Mouse (Mus musculus): Measurements from ENCODE around the gene Naa11. TPM values are rescaled to one million over a fixed set of nuclear protein-coding genes. Genes with fewer than 3 reads are reported as not detected.

The Naa11 gene
- total RNA-seq, 2 experiments from 2014 or later = not detected

DNA sequence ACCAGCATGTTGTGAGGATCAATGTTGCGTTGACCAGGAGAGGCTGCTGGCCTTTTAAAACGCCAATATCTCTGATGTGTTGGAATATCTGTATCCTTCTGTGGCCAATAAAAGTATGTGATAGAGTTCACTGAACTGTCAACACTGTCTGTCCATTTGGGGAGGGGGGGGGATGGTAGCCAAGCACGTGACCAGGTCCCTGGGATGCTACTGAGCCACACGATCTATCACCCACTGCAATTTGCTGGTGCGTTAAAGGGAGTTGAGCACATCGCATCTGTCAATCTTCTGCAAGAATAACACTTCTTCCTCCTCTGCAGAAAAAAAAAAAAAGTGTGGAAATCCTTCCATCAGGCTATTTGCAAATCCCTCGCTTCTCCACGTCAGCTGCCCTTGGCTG lies 43.9 kb downstream of the Naa11 start:
- no peak for ATAC-seq (replicated peaks; ENCODE audit: low FRiP score, low TSS enrichment, poor library complexity, severe bottlenecking)

DNA sequence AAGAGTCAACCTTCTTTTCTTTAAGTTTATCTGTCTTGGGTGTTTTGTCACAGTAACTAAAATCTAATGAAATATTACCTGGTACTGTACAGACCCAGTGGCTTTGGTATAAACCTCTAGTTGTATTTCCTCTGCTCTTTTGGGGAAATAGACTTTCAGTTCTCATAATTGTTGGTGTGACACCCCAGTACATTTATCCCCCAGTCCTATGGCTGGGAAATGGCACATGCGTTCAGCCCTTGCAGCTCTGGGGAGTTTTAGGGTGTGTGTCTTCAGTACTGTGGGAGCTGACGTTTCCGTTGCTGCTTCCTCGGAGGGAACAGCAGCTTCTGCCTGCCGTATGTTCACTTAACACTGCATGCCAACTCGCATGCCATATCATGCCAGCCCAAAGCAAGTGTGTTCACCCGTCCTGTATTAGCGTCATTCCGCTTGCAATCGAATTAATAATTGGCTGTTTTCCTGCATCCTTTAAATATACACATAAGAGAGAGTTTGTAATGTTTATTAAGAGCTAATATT lies 46.4 kb downstream of the Naa11 start:
- ATAC-seq (replicated peaks; ENCODE audit: low FRiP score, low TSS enrichment, poor library complexity, severe bottlenecking) = no peak

DNA sequence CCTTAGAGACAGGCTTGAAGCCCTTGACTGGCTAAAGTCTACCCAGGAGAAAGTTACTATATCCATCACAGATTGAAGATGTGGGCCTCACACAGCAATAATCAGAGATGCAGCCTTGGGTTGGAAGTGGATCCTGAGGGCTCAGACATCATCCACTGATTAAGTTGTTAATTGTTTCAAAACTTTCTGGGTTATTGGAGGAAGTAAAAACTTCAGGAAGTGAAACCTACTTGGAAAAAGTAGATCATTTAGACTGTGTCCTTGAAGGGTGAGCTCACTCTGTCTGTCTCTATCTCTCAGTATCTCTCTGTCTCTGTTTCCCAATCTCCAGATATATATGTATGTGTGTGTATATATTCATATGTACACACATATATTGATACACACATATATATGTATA lies 47.0 kb downstream of the Naa11 start:
- ATAC-seq (replicated peaks; ENCODE audit: low FRiP score, low TSS enrichment, poor library complexity, severe bottlenecking) = no peak

DNA sequence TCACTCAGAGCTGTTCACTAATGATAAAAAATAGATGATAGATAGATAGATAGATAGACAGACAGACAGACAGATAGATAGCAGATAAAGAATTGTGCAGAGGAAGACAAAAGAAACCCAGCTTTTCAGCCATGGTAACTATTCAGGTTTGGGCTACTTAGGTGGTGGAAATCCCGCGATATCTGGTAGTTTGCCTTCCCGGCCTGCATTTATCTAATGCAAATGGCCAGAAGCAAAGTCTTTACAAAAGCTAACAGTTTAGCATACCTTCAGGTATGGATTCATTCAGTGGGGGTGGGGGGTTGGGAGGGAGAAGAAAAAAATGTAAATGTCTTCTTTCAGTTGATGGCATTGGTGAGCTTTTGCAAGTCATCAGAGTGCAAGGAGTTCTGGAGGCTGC lies 48.0 kb downstream of the Naa11 start:
- no peak for ATAC-seq (replicated peaks; ENCODE audit: low FRiP score, low TSS enrichment, poor library complexity, severe bottlenecking)

DNA sequence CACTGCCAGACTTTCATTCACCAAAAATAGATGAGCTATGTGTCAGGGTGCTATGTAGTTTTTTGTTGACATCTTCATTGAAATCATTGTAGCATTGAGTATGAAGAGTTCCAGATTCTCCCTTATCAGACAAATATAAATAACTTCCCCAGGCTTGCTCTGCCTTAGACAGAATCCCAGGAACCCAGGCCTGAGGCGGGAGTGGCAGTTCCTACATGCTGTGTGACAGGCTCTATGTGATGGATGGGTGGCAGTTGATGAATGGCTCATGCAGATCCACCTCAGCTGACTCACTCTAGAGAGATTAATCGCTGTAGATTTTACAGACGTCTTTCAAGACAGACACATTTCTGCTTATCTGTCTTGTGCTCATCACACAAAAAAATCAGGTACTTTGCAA lies 57.4 kb downstream of the Naa11 start:
- ATAC-seq (replicated peaks; ENCODE audit: low FRiP score, low TSS enrichment, poor library complexity, severe bottlenecking) = no peak

Other genes with a start within 250 kb of the Naa11 start
- not detected in 2 replicates for gene Gk2, start 64.6 kb upstream of the Naa11 start, total RNA-seq (2014; fragmentation: Nextera tagmentation)
- gene Gk2, start 64.6 kb upstream of the Naa11 start, total RNA-seq (2017) = not detected in 2 replicates

Data from megakaryocyte-erythroid progenitor cell, adult 5-6 weeks (primary cell).